Mouse (Mus musculus): ENCODE data around the gene Igll1. TPM values are rescaled to one million over a fixed set of nuclear protein-coding genes. Genes with fewer than 3 reads are reported as not detected.
"Not testable (repeated sequence)": the region's sequence is repeated elsewhere in the genome, so short reads cannot be mapped to it uniquely, and the experiment has no call there.

Igll1 gene
- polyA plus RNA-seq, 1 experiment, result not detected

GRCm38 (mm10) chr16:16870617-16871331 is 7.0 kb upstream of the Igll1 start, which contains the start of the genes Top3b and Vpreb1:
Gene Top3b, plus strand, starts transcription at chr16:16870736.
Gene Vpreb1, minus strand, starts transcription at chr16:16870843.
- peaks cover 4% of the 10 kb centered on the region; the same call in 1 of the 2 replicates for H3K4me1 ChIP-seq (ENCODE audit: control insufficient read depth, insufficient read depth, insufficient read length)
- peak within 1 kb of the TSS; percentile 79 for H3K27ac ChIP-seq (ENCODE audit: insufficient read depth, low read length)
- peaks cover under 1% of the 10 kb centered on the region; the same call in 1 of the 2 replicates for H3K36me3 ChIP-seq (ENCODE audit: control insufficient read depth, insufficient read depth, low read length)
- TF ChIP-seq CTCF (IDR thresholded peaks at IDR 0.05; ENCODE audit: extremely low read depth, insufficient read depth, insufficient read length, insufficient replicate concordance) (0 out of 2 replicates have a peak, but pooled peaks have one; percentile 0), POLR2A (IDR thresholded peaks at IDR 0.05; ENCODE audit: low read depth, low read length) (peak; percentile 59)
- no peaks in the 10 kb centered on the region for H3K27me3 ChIP-seq (ENCODE audit: control insufficient read depth, insufficient read depth, low read length)
- peak within 1 kb of the TSS; percentile 73 for H3K4me3 ChIP-seq (ENCODE audit: extremely low read depth, insufficient read depth, insufficient read length)
- peak; percentile 79 to 84 for DNase-seq (ENCODE audit: low read depth in 1 of 2, low spot score in 2 of 2)
- 0% methylated on average over 48 of the region's 49 CpGs for WGBS

DNA sequence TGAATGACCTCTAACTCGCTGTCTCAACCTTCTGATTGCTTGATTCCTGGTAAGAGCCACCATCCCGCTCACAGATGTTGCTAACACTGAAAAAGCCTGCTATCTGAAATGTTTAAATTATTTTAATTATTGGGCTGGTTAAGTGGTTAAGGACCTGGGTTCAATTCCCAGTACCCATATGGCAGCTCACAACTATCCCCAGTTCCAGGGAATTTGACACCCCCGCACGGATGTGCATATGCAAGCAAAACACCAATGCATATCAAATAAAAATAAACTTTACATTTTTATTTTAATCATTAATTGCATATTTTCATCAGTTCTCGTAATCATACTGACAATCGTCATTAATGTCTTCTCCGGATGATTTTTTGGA is 6.4 kb upstream of the Igll1 start:
- H3K36me3 ChIP-seq (ENCODE audit: control insufficient read depth, insufficient read depth, low read length), result no peaks in the 10 kb centered on the region; the same call in 1 of the 2 replicates
- DNase-seq (ENCODE audit: low read depth in 1 of 2, low spot score in 2 of 2), result no peak
- H3K4me3 ChIP-seq (ENCODE audit: extremely low read depth, insufficient read depth, insufficient read length), result peak overlapping the region; percentile 73; the same call in 1 of the 2 replicates
- 37% methylated on average over 7 of the region's 7 CpGs for WGBS
- peak overlapping the region; percentile 79; the same call in 1 of the 2 replicates for H3K27ac ChIP-seq (ENCODE audit: insufficient read depth, low read length)
- TF ChIP-seq CTCF (IDR thresholded peaks at IDR 0.05; ENCODE audit: extremely low read depth, insufficient read depth, insufficient read length, insufficient replicate concordance), result no peak
- TF ChIP-seq POLR2A (IDR thresholded peaks at IDR 0.05; ENCODE audit: low read depth, low read length), result no peak
- no peaks in the 10 kb centered on the region for H3K27me3 ChIP-seq (ENCODE audit: control insufficient read depth, insufficient read depth, low read length)
- H3K4me1 ChIP-seq (ENCODE audit: control insufficient read depth, insufficient read depth, insufficient read length), result peaks cover 4% of the 10 kb centered on the region; the same call in 1 of the 2 replicates

GRCm38 (mm10) chr16:16865696-16866561 is 2.1 kb upstream of the Igll1 start:
- WGBS, result 18% methylated on average over 5 of the region's 5 CpGs
- peaks cover 4% of the 10 kb centered on the region; the same call in 1 of the 2 replicates for H3K4me1 ChIP-seq (ENCODE audit: control insufficient read depth, insufficient read depth, insufficient read length)
- DNase-seq (ENCODE audit: low read depth in 1 of 2, low spot score in 2 of 2), result no peak
- TF ChIP-seq POLR2A (IDR thresholded peaks at IDR 0.05; ENCODE audit: low read depth, low read length) (no peak), CTCF (IDR thresholded peaks at IDR 0.05; ENCODE audit: extremely low read depth, insufficient read depth, insufficient read length, insufficient replicate concordance) (no peak)
- H3K4me3 ChIP-seq (ENCODE audit: extremely low read depth, insufficient read depth, insufficient read length), result no peak overlapping the region
- no peak overlapping the region for H3K27ac ChIP-seq (ENCODE audit: insufficient read depth, low read length)
- H3K36me3 ChIP-seq (ENCODE audit: control insufficient read depth, insufficient read depth, low read length), result no peaks in the 10 kb centered on the region
- H3K27me3 ChIP-seq (ENCODE audit: control insufficient read depth, insufficient read depth, low read length), result no peaks in the 10 kb centered on the region

GRCm38 (mm10) chr16:16865217-16865616 is 1.4 kb upstream of the Igll1 start:
- H3K36me3 ChIP-seq (ENCODE audit: control insufficient read depth, insufficient read depth, low read length), result no peaks in the 10 kb centered on the region
- no peaks in the 10 kb centered on the region for H3K27me3 ChIP-seq (ENCODE audit: control insufficient read depth, insufficient read depth, low read length)
- H3K4me3 ChIP-seq (ENCODE audit: extremely low read depth, insufficient read depth, insufficient read length), result no peak overlapping the region
- DNase-seq (ENCODE audit: low read depth in 1 of 2, low spot score in 2 of 2), result no peak
- no peak for TF ChIP-seq CTCF (IDR thresholded peaks at IDR 0.05; ENCODE audit: extremely low read depth, insufficient read depth, insufficient read length, insufficient replicate concordance)
- no peak for TF ChIP-seq POLR2A (IDR thresholded peaks at IDR 0.05; ENCODE audit: low read depth, low read length)
- H3K27ac ChIP-seq (ENCODE audit: insufficient read depth, low read length), result no peak overlapping the region
- H3K4me1 ChIP-seq (ENCODE audit: control insufficient read depth, insufficient read depth, insufficient read length), result peaks cover 4% of the 10 kb centered on the region; the same call in 1 of the 2 replicates

DNA sequence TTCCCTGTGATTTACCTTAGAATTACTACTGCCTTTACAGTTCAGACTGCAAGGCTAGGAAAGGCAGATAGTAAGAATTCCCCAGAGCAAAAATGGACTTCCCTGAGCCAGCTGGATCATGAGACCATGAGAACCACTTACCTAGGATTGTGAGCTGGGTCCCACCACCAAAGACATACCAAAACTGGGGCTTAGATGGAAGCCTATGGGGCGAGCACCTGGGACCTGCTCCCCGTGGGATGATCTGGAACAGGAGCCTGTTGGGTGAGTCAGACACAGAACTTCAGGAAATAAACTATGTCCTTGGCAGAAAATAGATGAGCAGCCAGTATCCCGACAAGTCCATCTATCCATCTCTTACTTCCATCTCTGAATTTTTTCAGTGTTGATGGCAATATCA is 1.5 kb downstream of the Igll1 start:
- Histone ChIP-seq H3K36me3 (ENCODE audit: control insufficient read depth, insufficient read depth, low read length) (no peaks in the 10 kb centered on the region), H3K4me1 (ENCODE audit: control insufficient read depth, insufficient read depth, insufficient read length) (peaks cover 4% of the 10 kb centered on the region; the same call in 1 of the 2 replicates), H3K27ac (ENCODE audit: insufficient read depth, low read length) (no peak overlapping the region), H3K27me3 (ENCODE audit: control insufficient read depth, insufficient read depth, low read length) (no peaks in the 10 kb centered on the region), H3K4me3 (ENCODE audit: extremely low read depth, insufficient read depth, insufficient read length) (no peak overlapping the region)
- no peak for DNase-seq (ENCODE audit: low read depth in 1 of 2, low spot score in 2 of 2)
- WGBS, result 52% methylated on average over 3 of the region's 3 CpGs
- TF ChIP-seq POLR2A (IDR thresholded peaks at IDR 0.05; ENCODE audit: low read depth, low read length) (no peak), CTCF (IDR thresholded peaks at IDR 0.05; ENCODE audit: extremely low read depth, insufficient read depth, insufficient read length, insufficient replicate concordance) (no peak)

DNA sequence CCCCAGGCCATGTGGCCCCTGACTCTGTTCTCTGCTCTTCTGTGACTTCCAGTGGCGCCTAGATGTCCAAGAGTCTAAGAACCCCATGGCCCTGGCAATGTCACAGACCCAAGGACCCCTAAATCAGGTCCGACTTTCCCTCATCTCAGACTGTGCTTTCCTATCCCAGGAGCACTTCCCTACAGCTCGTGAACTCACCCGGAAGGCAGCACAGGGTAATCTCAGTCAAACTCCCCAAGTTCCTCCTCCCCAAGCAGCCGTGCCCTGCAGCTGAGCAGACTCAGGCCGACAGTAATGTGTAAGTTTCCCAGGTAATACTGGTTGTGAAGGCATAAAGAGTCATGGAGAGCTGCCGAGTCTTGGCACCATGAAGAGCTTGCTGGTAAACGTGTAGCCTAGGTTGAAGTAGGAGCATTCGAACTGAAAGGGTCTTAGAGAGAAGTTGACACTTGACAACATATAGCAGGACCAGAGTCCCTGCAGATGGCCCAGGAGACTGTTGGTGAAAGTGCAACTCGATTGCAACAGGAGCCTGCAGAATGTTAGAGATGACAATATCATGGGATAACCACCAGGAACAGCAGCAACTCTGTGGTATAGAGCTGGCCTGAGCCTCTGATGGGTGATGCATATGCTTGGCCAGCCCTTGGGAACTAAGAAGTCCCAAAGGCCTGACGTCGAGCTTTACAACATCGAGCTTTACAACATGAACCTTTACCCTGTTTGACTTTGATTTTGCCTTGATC is 6.9 kb downstream of the Igll1 start:
- H3K4me3 ChIP-seq (ENCODE audit: extremely low read depth, insufficient read depth, insufficient read length), result no peak overlapping the region

DNA sequence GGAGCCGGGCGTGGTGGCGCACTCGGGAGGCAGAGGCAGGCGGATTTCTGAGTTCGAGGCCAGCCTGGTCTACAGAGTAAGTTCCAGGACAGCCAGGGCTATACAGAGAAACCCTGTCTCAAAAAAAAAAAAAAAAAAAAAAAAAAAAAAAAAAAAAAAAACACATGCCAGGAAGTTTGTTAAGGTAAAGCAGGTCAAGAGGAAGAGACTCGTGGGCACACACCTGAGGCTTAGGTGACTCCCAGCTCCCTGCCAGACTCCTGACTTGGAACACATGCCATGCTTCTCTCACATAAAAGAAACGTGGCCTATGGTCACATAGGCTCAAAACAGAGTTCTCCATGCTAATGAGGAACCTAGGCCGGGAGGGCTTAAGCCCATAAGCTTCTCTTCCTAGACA is 7.7 kb downstream of the Igll1 start:
- not testable (repeated sequence) for H3K27ac ChIP-seq (ENCODE audit: insufficient read depth, low read length); DNase-seq (ENCODE audit: low read depth in 1 of 2, low spot score in 2 of 2); H3K27me3 ChIP-seq (ENCODE audit: control insufficient read depth, insufficient read depth, low read length); H3K4me3 ChIP-seq (ENCODE audit: extremely low read depth, insufficient read depth, insufficient read length); H3K36me3 ChIP-seq (ENCODE audit: control insufficient read depth, insufficient read depth, low read length); H3K4me1 ChIP-seq (ENCODE audit: control insufficient read depth, insufficient read depth, insufficient read length)
- 82% methylated on average over 9 of the region's 9 CpGs for WGBS

More for the DNA sequence above, 6.9 kb downstream of the Igll1 start:
- no peaks in the 10 kb centered on the region for H3K4me1 ChIP-seq (ENCODE audit: control insufficient read depth, insufficient read depth, insufficient read length)
- H3K27ac ChIP-seq (ENCODE audit: insufficient read depth, low read length), result no peak overlapping the region
- no peak for DNase-seq (ENCODE audit: low read depth in 1 of 2, low spot score in 2 of 2)
- 72% methylated on average over 13 of the region's 13 CpGs for whole genome bisulfite sequencing
- no peaks in the 10 kb centered on the region for H3K27me3 ChIP-seq (ENCODE audit: control insufficient read depth, insufficient read depth, low read length)
- no peak for TF ChIP-seq POLR2A (IDR thresholded peaks at IDR 0.05; ENCODE audit: low read depth, low read length)
- no peak for TF ChIP-seq CTCF (IDR thresholded peaks at IDR 0.05; ENCODE audit: extremely low read depth, insufficient read depth, insufficient read length, insufficient replicate concordance)
- H3K36me3 ChIP-seq (ENCODE audit: control insufficient read depth, insufficient read depth, low read length), result no peaks in the 10 kb centered on the region

Measured in spleen, adult 2 months (tissue).